ENCODE assay signal across 26 mouse cellular contexts in the genomic region with DNA sequence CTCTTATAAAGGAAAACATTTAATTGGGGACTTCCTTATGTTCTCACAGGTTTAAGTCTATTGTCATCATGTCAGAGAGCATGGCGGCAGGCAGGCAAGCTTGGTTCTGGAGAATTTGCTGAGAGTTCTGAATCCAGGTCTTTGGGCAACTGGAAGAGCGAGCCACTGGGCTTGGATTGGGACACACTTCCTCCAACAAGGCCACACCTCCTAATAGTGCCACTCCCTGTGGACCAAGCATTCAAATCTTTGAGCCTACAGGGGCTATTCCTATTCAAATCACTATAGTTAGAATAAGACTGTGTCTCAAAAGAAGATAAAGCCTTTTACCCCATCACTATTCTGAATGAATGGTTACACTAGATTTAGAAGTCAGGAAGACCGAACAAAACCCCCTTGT.
"Had no signal": no experiment of that assay in that cellular context is flagged by ENCODE, and none has a peak within 500 bp of the region (broad histone marks: within the 10 kb centered on the region; RNA-seq: fewer than 3 reads in every experiment).

No protein-coding gene starts in this region.

- H3K4me2 ChIP-seq: heart, embryonic 12.5 days; hindbrain, embryonic 12.5 days; hindbrain, embryonic 15.5 days; limb, embryonic 12.5 days; liver, embryonic 11.5 days; liver, embryonic 13.5 days; liver, embryonic 15.5 days had no signal

- H3K36me3 ChIP-seq: heart, embryonic 10.5 days; heart, embryonic 12.5 days; hindbrain, embryonic 10.5 days; hindbrain, embryonic 12.5 days; hindbrain, embryonic 15.5 days; limb, embryonic 10.5 days; limb, embryonic 12.5 days; liver, embryonic 13.5 days; liver, embryonic 15.5 days had no signal

- H3K9me3 ChIP-seq: heart, embryonic 10.5 days; heart, embryonic 12.5 days; hindbrain, embryonic 10.5 days; hindbrain, embryonic 12.5 days; hindbrain, embryonic 15.5 days; limb, embryonic 10.5 days; limb, embryonic 12.5 days; liver, embryonic 13.5 days; liver, embryonic 15.5 days had no signal

- DNase-seq: gastrocnemius, adult 2 months; gastrocnemius, postnatal 10 days; gastrocnemius, postnatal 25 days; heart, adult 18-20 months; heart, postnatal 10 days; heart, postnatal 4 days; kidney, adult 18-20 months; kidney, adult 8-10 months; kidney, postnatal 10 days; kidney, postnatal 25 days; kidney, postnatal 4 days; liver; liver, embryonic 13.5 days had no signal

- H3K27me3 ChIP-seq: heart, embryonic 12.5 days; hindbrain, embryonic 12.5 days; hindbrain, embryonic 15.5 days; limb, embryonic 12.5 days; liver, embryonic 13.5 days; liver, embryonic 15.5 days had no signal

- H3K4me1 ChIP-seq: heart, embryonic 10.5 days; heart, embryonic 12.5 days; hindbrain, embryonic 12.5 days; limb, embryonic 10.5 days; limb, embryonic 12.5 days had no signal

- H3K27ac ChIP-seq: gastrocnemius, adult 2 months; heart, embryonic 10.5 days; hindbrain, embryonic 10.5 days; hindbrain, embryonic 12.5 days; hindbrain, embryonic 15.5 days; hindbrain, postnatal 0 days; layer of hippocampus, adult 2 months; left cerebral cortex, adult 2 months; limb, embryonic 10.5 days; limb, embryonic 12.5 days; liver, embryonic 13.5 days; liver, embryonic 15.5 days had no signal

- H3K9ac ChIP-seq: heart, embryonic 12.5 days; hindbrain, embryonic 12.5 days; hindbrain, embryonic 15.5 days; limb, embryonic 12.5 days; liver, embryonic 13.5 days; liver, embryonic 15.5 days had no signal

- ATAC-seq: hindbrain, postnatal 0 days; intestine, postnatal 0 days had no signal

- H3K4me3 ChIP-seq: gastrocnemius, adult 2 months; heart, embryonic 10.5 days; heart, embryonic 12.5 days; hindbrain, embryonic 10.5 days; hindbrain, embryonic 12.5 days; hindbrain, embryonic 15.5 days; layer of hippocampus, adult 2 months; left cerebral cortex, adult 2 months; limb, embryonic 10.5 days; limb, embryonic 12.5 days; liver, embryonic 13.5 days; liver, embryonic 15.5 days had no signal
